Mouse (Mus musculus) limb, embryonic 13.5 days (tissue): ENCODE data around the gene Ap1s1. TPM values are rescaled to one million over a fixed set of nuclear protein-coding genes. Genes with fewer than 3 reads are reported as not detected.

ENCODE experiments used
- ATAC-seq: fragments of 200-750 bp; cut with Nextera tagmentation; 2 replicates; pipeline ENCODE4 v1.8.0; 2017; ENCODE audit warnings: low read depth, moderate number of reproducible peaks, moderate TSS enrichment; ENCODE audit not compliant: low FRiP score
- H3K27ac ChIP-seq: fragments of 300-500 bp; sonication (generic); 2 replicates; pipeline ENCODE4 v1.5.1; 2015; ENCODE audit warnings: inconsistent platforms, mild to moderate bottlenecking, moderate library complexity
- H3K27me3 ChIP-seq: fragments of 300-500 bp; sonication (generic); 2 replicates; pipeline ENCODE4 v1.6.1; 2015; ENCODE audit warnings: mild to moderate bottlenecking, inconsistent platforms
- H3K36me3 ChIP-seq: fragments of 300-500 bp; sonication (generic); 2 replicates; pipeline ENCODE4 v1.6.1; 2015; ENCODE audit warnings: inconsistent platforms, mild to moderate bottlenecking, moderate library complexity
- H3K4me1 ChIP-seq: fragments of 300-500 bp; sonication (generic); 2 replicates; pipeline ENCODE4 v1.6.1; 2015; ENCODE audit warnings: inconsistent platforms
- H3K4me2 ChIP-seq: fragments of 300-500 bp; sonication (generic); replicated peaks from 2 replicates; pipeline ENCODE4 v1.6.1; 2015; ENCODE audit warnings: inconsistent platforms, mild to moderate bottlenecking, moderate library complexity
- H3K4me3 ChIP-seq: fragments of 300-500 bp; sonication (generic); 2 replicates; pipeline ENCODE4 v1.5.1; 2015; ENCODE audit warnings: moderate library complexity, mild to moderate bottlenecking, inconsistent platforms
- H3K9ac ChIP-seq: fragments of 300-500 bp; sonication (generic); 2 replicates; pipeline ENCODE4 v1.6.1; 2015; ENCODE audit warnings: mild to moderate bottlenecking, inconsistent platforms
- H3K9me3 ChIP-seq: fragments of 300-500 bp; sonication (generic); 2 replicates; pipeline ENCODE4 v1.6.1; 2016; ENCODE audit warnings: inconsistent platforms
- WGBS: fragments of 180-500 bp; shearing (Covaris S2); methylation state at CpG from one replicate; pipeline ENCODE4 v1.1.7; 2015; 5-methylcytosine and 5-hydroxymethylcytosine counted together
- polyA plus RNA-seq: library from polyadenylated mRNA; unstranded; fragments of >200 nt; fragmentation: Nextera tagmentation; extraction: Ambion mirVana; gene quantifications from 2 replicates; pipeline ENCODE4 v1.2.1, GENCODE M21; 2015

Ap1s1 gene
- polyA plus RNA-seq, 1 experiment from 2014 or later = 156 TPM

GRCm38 (mm10) chr5:137061809-137062481 is 16.0 kb upstream of the Ap1s1 start:
- Histone ChIP-seq H3K36me3 (no peaks in the 10 kb centered on the region), H3K27me3 (no peaks in the 10 kb centered on the region), H3K4me1 (no peaks in the 10 kb centered on the region), H3K4me2 (no peak overlapping the region), H3K27ac (no peak overlapping the region), H3K9me3 (no peaks in the 10 kb centered on the region), H3K4me3 (no peak overlapping the region), H3K9ac (no peak overlapping the region)
- no peak for ATAC-seq
- WGBS = 22% methylated on average over 12 of the region's 12 CpGs

- no peak overlapping the region for H3K4me3 ChIP-seq
- H3K36me3 ChIP-seq = no peaks in the 10 kb centered on the region
- H3K4me1 ChIP-seq = no peaks in the 10 kb centered on the region
- H3K4me2 ChIP-seq = no peak overlapping the region
- no peaks in the 10 kb centered on the region for H3K27me3 ChIP-seq
- no peak overlapping the region for H3K27ac ChIP-seq
- ATAC-seq = no peak
- 89% methylated on average over 5 of the region's 5 CpGs for WGBS
- no peak overlapping the region for H3K9ac ChIP-seq
- H3K9me3 ChIP-seq = no peaks in the 10 kb centered on the region
Observed at GRCm38 (mm10) chr5:137054873-137055272, 8.9 kb upstream of the Ap1s1 start.

- Histone ChIP-seq H3K4me2 (no peak overlapping the region), H3K9ac (no peak overlapping the region), H3K36me3 (no peaks in the 10 kb centered on the region), H3K27ac (no peak overlapping the region), H3K4me1 (no peaks in the 10 kb centered on the region), H3K9me3 (no peaks in the 10 kb centered on the region), H3K27me3 (no peaks in the 10 kb centered on the region), H3K4me3 (no peak overlapping the region)
- no peak for ATAC-seq
- whole genome bisulfite sequencing = 84% methylated on average over 7 of the region's 7 CpGs
Observed at GRCm38 (mm10) chr5:137054299-137054698, 8.4 kb upstream of the Ap1s1 start.

- Histone ChIP-seq H3K9me3 (no peaks in the 10 kb centered on the region), H3K9ac (no peak overlapping the region), H3K27me3 (no peaks in the 10 kb centered on the region), H3K27ac (no peak overlapping the region), H3K4me1 (no peaks in the 10 kb centered on the region), H3K4me3 (no peak overlapping the region), H3K36me3 (no peaks in the 10 kb centered on the region), H3K4me2 (no peak overlapping the region)
- ATAC-seq = no peak
- 81% methylated on average over 5 of the region's 5 CpGs for WGBS
Observed at GRCm38 (mm10) chr5:137051914-137052505, 6.1 kb upstream of the Ap1s1 start.

- no peak for ATAC-seq
- 66% methylated on average over 6 of the region's 6 CpGs for WGBS
- H3K27ac ChIP-seq = no peak overlapping the region
Observed at GRCm38 (mm10) chr5:137051125-137051524, 5.2 kb upstream of the Ap1s1 start.

GRCm38 (mm10) chr5:137046991-137047390 is 1.1 kb upstream of the Ap1s1 start:
- Histone ChIP-seq H3K27me3 (no peaks in the 10 kb centered on the region), H3K4me1 (peaks cover 13% of the 10 kb centered on the region), H3K27ac (no peak overlapping the region), H3K4me2 (no peak overlapping the region), H3K4me3 (no peak overlapping the region), H3K36me3 (peaks cover 10% of the 10 kb centered on the region), H3K9me3 (no peaks in the 10 kb centered on the region), H3K9ac (no peak overlapping the region)
- ATAC-seq = no peak

More at GRCm38 (mm10) chr5:137051125-137051524, 5.2 kb upstream of the Ap1s1 start:
- Histone ChIP-seq H3K27me3 (no peaks in the 10 kb centered on the region), H3K4me2 (no peak overlapping the region), H3K4me1 (peaks cover 4% of the 10 kb centered on the region), H3K9ac (no peak overlapping the region), H3K9me3 (no peaks in the 10 kb centered on the region), H3K4me3 (no peak overlapping the region), H3K36me3 (no peaks in the 10 kb centered on the region)

- peak; percentile 18; the same call in 1 of the 2 replicates for ATAC-seq
- no peaks in the 10 kb centered on the region for H3K9me3 ChIP-seq
- H3K4me1 ChIP-seq = peaks cover 13% of the 10 kb centered on the region
- 26% methylated on average over 5 of the region's 5 CpGs for WGBS
- H3K4me2 ChIP-seq = peak overlapping the region; percentile 86
- peaks cover 17% of the 10 kb centered on the region for H3K36me3 ChIP-seq
- peak overlapping the region; percentile 72 for H3K4me3 ChIP-seq
- H3K9ac ChIP-seq = no peak overlapping the region
- H3K27me3 ChIP-seq = no peaks in the 10 kb centered on the region
- no peak overlapping the region for H3K27ac ChIP-seq
Observed at GRCm38 (mm10) chr5:137046324-137046718, 386 bp upstream of the Ap1s1 start.

GRCm38 (mm10) chr5:137043997-137044396 is 1.9 kb downstream of the Ap1s1 start:
- no peak overlapping the region for H3K9ac ChIP-seq
- H3K4me1 ChIP-seq = peaks cover 13% of the 10 kb centered on the region
- H3K36me3 ChIP-seq = peaks cover 37% of the 10 kb centered on the region
- no peaks in the 10 kb centered on the region for H3K27me3 ChIP-seq
- ATAC-seq = no peak
- no peak overlapping the region for H3K27ac ChIP-seq
- no peak overlapping the region for H3K4me3 ChIP-seq
- no peak overlapping the region for H3K4me2 ChIP-seq
- WGBS = 96% methylated on average over 7 of the region's 7 CpGs
- H3K9me3 ChIP-seq = no peaks in the 10 kb centered on the region

GRCm38 (mm10) chr5:137041442-137041841 is 4.5 kb downstream of the Ap1s1 start:
- Histone ChIP-seq H3K27me3 (no peaks in the 10 kb centered on the region), H3K36me3 (peaks cover 63% of the 10 kb centered on the region), H3K4me3 (no peak overlapping the region), H3K27ac (no peak overlapping the region), H3K9ac (no peak overlapping the region), H3K4me2 (no peak overlapping the region), H3K9me3 (no peaks in the 10 kb centered on the region), H3K4me1 (peaks cover 12% of the 10 kb centered on the region)
- ATAC-seq = no peak
- 85% methylated on average over 10 of the region's 10 CpGs for WGBS

GRCm38 (mm10) chr5:137039453-137039852 is 6.5 kb downstream of the Ap1s1 start:
- no peak overlapping the region for H3K4me3 ChIP-seq
- no peak overlapping the region for H3K4me2 ChIP-seq
- no peak overlapping the region for H3K27ac ChIP-seq
- H3K27me3 ChIP-seq = peaks cover 1% of the 10 kb centered on the region; the same call in 1 of the 2 replicates
- WGBS = 94% methylated on average over 10 of the region's 10 CpGs
- ATAC-seq = no peak
- peaks cover 76% of the 10 kb centered on the region for H3K36me3 ChIP-seq
- H3K9ac ChIP-seq = no peak overlapping the region
- H3K9me3 ChIP-seq = no peaks in the 10 kb centered on the region
- H3K4me1 ChIP-seq = peaks cover under 1% of the 10 kb centered on the region; the same call in 1 of the 2 replicates

GRCm38 (mm10) chr5:137036211-137036610 is 9.7 kb downstream of the Ap1s1 start:
- Histone ChIP-seq H3K9ac (no peak overlapping the region), H3K36me3 (peaks cover 58% of the 10 kb centered on the region), H3K27ac (no peak overlapping the region), H3K4me2 (no peak overlapping the region), H3K4me3 (no peak overlapping the region), H3K9me3 (no peaks in the 10 kb centered on the region), H3K4me1 (peaks cover 19% of the 10 kb centered on the region), H3K27me3 (peaks cover 33% of the 10 kb centered on the region)
- 83% methylated on average over 13 of the region's 13 CpGs for WGBS
- no peak for ATAC-seq

GRCm38 (mm10) chr5:137032641-137033074 is 13.3 kb downstream of the Ap1s1 start:
- Histone ChIP-seq H3K4me2 (peak overlapping the region; percentile 99), H3K9ac (peak overlapping the region; percentile 35), H3K27me3 (peaks cover 68% of the 10 kb centered on the region), H3K9me3 (no peaks in the 10 kb centered on the region), H3K4me1 (peaks cover 32% of the 10 kb centered on the region), H3K27ac (no peak overlapping the region), H3K36me3 (peaks cover 26% of the 10 kb centered on the region), H3K4me3 (peak overlapping the region; percentile 51)
- WGBS = under 1% methylated on average over 49 of the region's 49 CpGs
- ATAC-seq = peak; percentile 79
